Mouse (Mus musculus) kidney, embryonic 14.5 days (tissue): ENCODE measurements around the gene Pdgfc. TPM values are rescaled to one million over a fixed set of nuclear protein-coding genes. Genes with fewer than 3 reads are reported as not detected.
A peak's percentile ranks its signal among the peaks of the same experiment; 100 is the strongest.

Experiments
- ATAC-seq: fragments of 200-750 bp; cut with Nextera tagmentation; 2 replicates; pipeline ENCODE4 v1.8.0; 2017; ENCODE audit warnings: moderate number of reproducible peaks, mild to moderate bottlenecking, moderate TSS enrichment, moderate library complexity; ENCODE audit not compliant: low FRiP score, low TSS enrichment
- H3K27ac ChIP-seq: fragments of 300-500 bp; sonication (generic); 2 replicates; pipeline ENCODE4 v1.5.1; 2014; ENCODE audit warnings: low read depth, mild to moderate bottlenecking, low read length, moderate library complexity, mixed read lengths
- H3K27me3 ChIP-seq: fragments of 300-500 bp; sonication (generic); 2 replicates; pipeline ENCODE4 v1.6.1; 2014; ENCODE audit warnings: mild to moderate bottlenecking, low read length; ENCODE audit not compliant: control insufficient read depth, insufficient read depth
- H3K36me3 ChIP-seq: fragments of 300-500 bp; sonication (generic); 2 replicates; pipeline ENCODE4 v1.6.1; 2014; ENCODE audit warnings: low read length, mixed read lengths; ENCODE audit not compliant: control insufficient read depth, insufficient read depth
- H3K4me1 ChIP-seq: fragments of 300-500 bp; sonication (generic); 2 replicates; pipeline ENCODE4 v1.6.1; 2014; ENCODE audit warnings: low read length, mixed read lengths; ENCODE audit not compliant: control insufficient read depth, insufficient read depth
- H3K4me2 ChIP-seq: fragments of 300-500 bp; sonication (generic); replicated peaks from 2 replicates; pipeline ENCODE4 v1.6.1; 2014; ENCODE audit warnings: low read depth, mild to moderate bottlenecking, low read length
- H3K4me3 ChIP-seq: fragments of 300-500 bp; sonication (generic); 2 replicates; pipeline ENCODE4 v1.5.1; 2014; ENCODE audit warnings: mild to moderate bottlenecking, low read length
- H3K9ac ChIP-seq: fragments of 300-500 bp; sonication (generic); 2 replicates; pipeline ENCODE4 v1.6.1; 2014; ENCODE audit warnings: low read depth, mild to moderate bottlenecking, low read length, moderate library complexity
- H3K9me3 ChIP-seq: fragments of 300-500 bp; sonication (generic); 2 replicates; pipeline ENCODE4 v1.6.1; 2016; ENCODE audit warnings: low read length; ENCODE audit not compliant: control insufficient read depth
- WGBS: fragments of 180-500 bp; shearing (Covaris S2); extraction: QIAGEN DNeasy Blood & Tissue Kit; methylation state at CpG from one replicate; pipeline ENCODE4 v1.1.7; 2014; 5-methylcytosine and 5-hydroxymethylcytosine counted together
- polyA plus RNA-seq: library from polyadenylated mRNA; unstranded; fragments of >200 nt; fragmentation: Nextera tagmentation; extraction: Ambion mirVana; gene quantifications from 2 replicates; pipeline ENCODE4 v1.2.1, GENCODE M21; 2014

Gene Pdgfc
- polyA plus RNA-seq, 1 experiment from 2014 or later, result 37.8 TPM

- peak overlapping the region; percentile 89 for H3K4me2 ChIP-seq
- H3K9ac ChIP-seq, result peak overlapping the region; percentile 76
- ATAC-seq, result peak; percentile 42
- peaks cover 11% of the 10 kb centered on the region; the same call in 1 of the 2 replicates for H3K4me1 ChIP-seq
- WGBS, result 0% methylated on average over 34 of the region's 34 CpGs
- H3K4me3 ChIP-seq, result peak overlapping the region; percentile 77
- no peaks in the 10 kb centered on the region for H3K36me3 ChIP-seq
- H3K27ac ChIP-seq, result peak overlapping the region; percentile 85
- H3K9me3 ChIP-seq, result no peaks in the 10 kb centered on the region
- no peaks in the 10 kb centered on the region for H3K27me3 ChIP-seq
These were observed 1.2 kb downstream of the Pdgfc start for GRCm38 (mm10) chr3:81037312-81037859.

- Histone ChIP-seq H3K9ac (peak overlapping the region; percentile 42; the same call in 1 of the 2 replicates), H3K27ac (peak overlapping the region; percentile 47; the same call in 1 of the 2 replicates), H3K4me2 (peak overlapping the region; percentile 89), H3K9me3 (no peaks in the 10 kb centered on the region), H3K36me3 (no peaks in the 10 kb centered on the region), H3K27me3 (no peaks in the 10 kb centered on the region), H3K4me1 (peaks cover 11% of the 10 kb centered on the region; the same call in 1 of the 2 replicates), H3K4me3 (peak overlapping the region; percentile 31)
- 27% methylated on average over 2 of the region's 2 CpGs for whole genome bisulfite sequencing
- peak; percentile 14; the same call in 1 of the 2 replicates for ATAC-seq
These were observed 3.0 kb downstream of the Pdgfc start for GRCm38 (mm10) chr3:81039131-81039653.

GRCm38 (mm10) chr3:81044653-81045343, 8.6 kb downstream of the Pdgfc start:
- Histone ChIP-seq H3K27ac (no peak overlapping the region), H3K4me1 (peaks cover 8% of the 10 kb centered on the region; the same call in 1 of the 2 replicates), H3K9ac (no peak overlapping the region), H3K9me3 (no peaks in the 10 kb centered on the region), H3K4me2 (no peak overlapping the region), H3K4me3 (no peak overlapping the region), H3K27me3 (no peaks in the 10 kb centered on the region), H3K36me3 (no peaks in the 10 kb centered on the region)
- ATAC-seq, result 0 out of 2 replicates have a peak, but pooled peaks have one; percentile 48
- WGBS, result 54% methylated on average over 2 of the region's 2 CpGs

- H3K9ac ChIP-seq, result no peak overlapping the region
- H3K4me2 ChIP-seq, result no peak overlapping the region
- no peak overlapping the region for H3K4me3 ChIP-seq
- H3K27me3 ChIP-seq, result no peaks in the 10 kb centered on the region
- WGBS, result 56% methylated on average over 5 of the region's 5 CpGs
- no peaks in the 10 kb centered on the region for H3K9me3 ChIP-seq
- no peak for ATAC-seq
- H3K27ac ChIP-seq, result no peak overlapping the region
- H3K4me1 ChIP-seq, result peaks cover 8% of the 10 kb centered on the region; the same call in 1 of the 2 replicates
- H3K36me3 ChIP-seq, result no peaks in the 10 kb centered on the region
These were observed 9.3 kb downstream of the Pdgfc start for GRCm38 (mm10) chr3:81045344-81046050.

- Histone ChIP-seq H3K4me3 (no peak overlapping the region), H3K9ac (no peak overlapping the region), H3K27ac (no peak overlapping the region), H3K9me3 (no peaks in the 10 kb centered on the region), H3K27me3 (no peaks in the 10 kb centered on the region), H3K4me1 (peaks cover 9% of the 10 kb centered on the region; the same call in 1 of the 2 replicates), H3K4me2 (no peak overlapping the region), H3K36me3 (no peaks in the 10 kb centered on the region)
- ATAC-seq, result no peak
- 28% methylated on average over 10 of the region's 10 CpGs for WGBS
These were observed 10.7 kb downstream of the Pdgfc start for GRCm38 (mm10) chr3:81046652-81047607.

- H3K4me3 ChIP-seq, result no peak overlapping the region
- no peak for ATAC-seq
- H3K4me2 ChIP-seq, result no peak overlapping the region
- H3K36me3 ChIP-seq, result no peaks in the 10 kb centered on the region
- H3K9ac ChIP-seq, result no peak overlapping the region
- no peaks in the 10 kb centered on the region for H3K9me3 ChIP-seq
- no peaks in the 10 kb centered on the region for H3K27me3 ChIP-seq
- H3K4me1 ChIP-seq, result peaks cover 15% of the 10 kb centered on the region
- H3K27ac ChIP-seq, result no peak overlapping the region
These were observed 15.3 kb downstream of the Pdgfc start for GRCm38 (mm10) chr3:81051522-81051921.

GRCm38 (mm10) chr3:81052422-81052821, 16.2 kb downstream of the Pdgfc start:
- no peak overlapping the region for H3K4me3 ChIP-seq
- ATAC-seq, result 0 out of 2 replicates have a peak, but pooled peaks have one; percentile 62
- H3K27ac ChIP-seq, result no peak overlapping the region
- 61% methylated on average over 6 of the region's 6 CpGs for WGBS
- no peaks in the 10 kb centered on the region for H3K36me3 ChIP-seq
- no peaks in the 10 kb centered on the region for H3K27me3 ChIP-seq
- no peak overlapping the region for H3K9ac ChIP-seq
- H3K9me3 ChIP-seq, result no peaks in the 10 kb centered on the region
- H3K4me2 ChIP-seq, result no peak overlapping the region
- H3K4me1 ChIP-seq, result peaks cover 9% of the 10 kb centered on the region; the same call in 1 of the 2 replicates

GRCm38 (mm10) chr3:81054074-81054473, 17.9 kb downstream of the Pdgfc start:
- no peak overlapping the region for H3K4me2 ChIP-seq

More at GRCm38 (mm10) chr3:81054074-81054473, 17.9 kb downstream of the Pdgfc start:
- Histone ChIP-seq H3K27me3 (no peaks in the 10 kb centered on the region), H3K9me3 (no peaks in the 10 kb centered on the region), H3K9ac (no peak overlapping the region), H3K36me3 (no peaks in the 10 kb centered on the region), H3K4me1 (peaks cover 9% of the 10 kb centered on the region; the same call in 1 of the 2 replicates), H3K27ac (no peak overlapping the region), H3K4me3 (no peak overlapping the region)
- no peak for ATAC-seq
